Mouse (Mus musculus): Measurements from ENCODE around the gene Phf23.
A peak's percentile ranks its signal among the peaks of the same experiment; 100 is the strongest.

DNA sequence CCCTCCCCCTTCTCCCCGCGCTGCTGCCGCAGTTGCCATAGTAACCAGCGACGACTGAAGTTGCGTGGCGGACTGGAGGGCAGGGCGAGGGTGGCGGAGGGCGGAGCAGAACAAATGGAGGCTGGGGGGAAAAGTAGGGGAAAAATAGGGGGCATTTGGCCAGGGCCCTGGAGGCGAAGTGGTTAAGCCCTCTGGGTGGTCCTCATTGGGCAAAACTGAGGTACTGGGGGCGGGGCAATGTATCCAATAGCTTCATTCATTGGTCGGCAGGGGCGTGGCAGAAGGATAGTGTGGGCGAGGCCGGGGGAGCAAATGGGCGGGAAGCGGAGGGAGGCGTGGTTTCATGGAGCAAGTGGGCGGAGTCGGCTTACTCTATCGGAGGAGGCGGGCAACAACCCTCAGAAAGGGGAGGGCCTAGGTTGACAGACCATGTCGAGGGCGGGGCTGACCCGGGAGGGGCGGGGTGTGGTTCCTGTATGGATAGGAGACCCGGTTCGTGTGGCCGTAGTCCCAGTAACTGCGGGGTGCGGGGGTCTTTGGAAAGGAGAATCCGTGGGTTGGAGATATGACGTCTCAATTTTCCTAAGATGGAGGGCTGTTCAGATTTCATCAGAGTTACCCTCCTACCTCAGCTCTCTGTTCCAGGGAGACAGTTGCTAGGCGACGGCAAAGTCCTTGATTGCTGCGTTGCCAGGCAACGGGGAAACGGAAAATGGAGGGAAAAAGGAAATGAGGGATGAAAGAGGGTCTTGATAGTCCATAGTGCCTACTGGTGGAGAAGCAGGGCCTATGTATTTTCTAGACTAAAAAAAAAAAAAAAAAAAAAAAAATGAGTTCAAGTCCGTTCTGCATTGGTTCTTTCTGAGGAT is 25.9 kb downstream of the Phf23 start:
- TF ChIP-seq CTCF (IDR thresholded peaks at IDR 0.05; ENCODE audit: low read depth) = peak; percentile 25; the same call in 1 of the 2 replicates
- no peak for TF ChIP-seq EP300 (optimal IDR thresholded peaks at IDR 0.05)

All from stomach, postnatal 0 days (tissue).